Mouse (Mus musculus) C2C12 (cell line): ENCODE results near the gene Med12l.

ENCODE experiments used
- CEBPB ChIP-seq: IDR thresholded peaks from one replicate; pipeline ENCODE4 v1.6.1; 2011; ENCODE audit warnings: low read depth, mild to moderate bottlenecking, control low read depth, moderate library complexity
- CTCF ChIP-seq: IDR thresholded peaks from one replicate; pipeline ENCODE4 v1.5.1; 2011; ENCODE audit not compliant: control insufficient read depth, insufficient read depth, insufficient read length
- MAX ChIP-seq: IDR thresholded peaks from one replicate; pipeline ENCODE4 v1.6.1; 2011; ENCODE audit warnings: mild to moderate bottlenecking, control low read depth
- MYOD1 ChIP-seq: IDR thresholded peaks from one replicate; pipeline ENCODE4 v1.6.1; 2011; ENCODE audit warnings: low read depth; ENCODE audit not compliant: control insufficient read depth, insufficient read length
- USF1 ChIP-seq: IDR thresholded peaks from one replicate; pipeline ENCODE4 v1.6.1; 2011; ENCODE audit warnings: low read depth, mild to moderate bottlenecking, control low read depth, moderate library complexity

- TF ChIP-seq CTCF (no peak), MYOD1 (no peak), USF1 (no peak), CEBPB (no peak), MAX (no peak)
These were observed 273.0 kb downstream of the Med12l start for GRCm38 (mm10) chr3:59278620-59279019.
